Mouse (Mus musculus) intestine, embryonic 15.5 days (tissue): ENCODE data around the gene A730071L15Rik. TPM values are rescaled to one million over a fixed set of nuclear protein-coding genes. Genes with fewer than 3 reads are reported as not detected.
A peak's percentile ranks its signal among the peaks of the same experiment; 100 is the strongest.

Experiments used
- ATAC-seq: fragments of 200-750 bp; cut with Nextera tagmentation; 2 replicates; pipeline ENCODE4 v1.8.0; 2017; ENCODE audit warnings: moderate TSS enrichment, moderate library complexity
- H3K27ac ChIP-seq: fragments of 300-500 bp; sonication (generic); 2 replicates; pipeline ENCODE4 v1.5.1; 2015; ENCODE audit warnings: mild to moderate bottlenecking, inconsistent platforms
- H3K27me3 ChIP-seq: fragments of 300-500 bp; sonication (generic); replicated peaks from 2 replicates; pipeline ENCODE4 v1.6.1; 2015; ENCODE audit warnings: inconsistent platforms
- H3K36me3 ChIP-seq: fragments of 300-500 bp; sonication (generic); 2 replicates; pipeline ENCODE4 v1.6.1; 2015; ENCODE audit warnings: inconsistent platforms
- H3K4me1 ChIP-seq: fragments of 300-500 bp; sonication (generic); replicated peaks from 2 replicates; pipeline ENCODE4 v1.6.1; 2015; ENCODE audit warnings: inconsistent platforms
- H3K4me2 ChIP-seq: fragments of 300-500 bp; sonication (generic); replicated peaks from 2 replicates; pipeline ENCODE4 v1.6.1; 2015; ENCODE audit warnings: mild to moderate bottlenecking, inconsistent platforms
- H3K4me3 ChIP-seq: fragments of 300-500 bp; sonication (generic); replicated peaks from 2 replicates; pipeline ENCODE4 v1.5.1; 2015; ENCODE audit warnings: inconsistent platforms
- H3K9ac ChIP-seq: fragments of 300-500 bp; sonication (generic); 2 replicates; pipeline ENCODE4 v1.6.1; 2015; ENCODE audit warnings: inconsistent platforms
- H3K9me3 ChIP-seq: fragments of 300-500 bp; sonication (generic); 2 replicates; pipeline ENCODE4 v1.6.1; 2016; ENCODE audit warnings: inconsistent platforms
- WGBS: fragments of 180-500 bp; shearing (Covaris S2); methylation state at CpG from one replicate; pipeline ENCODE4 v1.1.7; 2015; 5-methylcytosine and 5-hydroxymethylcytosine counted together
- polyA plus RNA-seq: library from polyadenylated mRNA; unstranded; fragments of >200 nt; fragmentation: Nextera tagmentation; extraction: Ambion mirVana; gene quantifications from 2 replicates; pipeline ENCODE4 v1.2.1, GENCODE M21; 2015

The A730071L15Rik gene
- polyA plus RNA-seq, 1 experiment from 2014 or later, result 0.38 TPM

DNA sequence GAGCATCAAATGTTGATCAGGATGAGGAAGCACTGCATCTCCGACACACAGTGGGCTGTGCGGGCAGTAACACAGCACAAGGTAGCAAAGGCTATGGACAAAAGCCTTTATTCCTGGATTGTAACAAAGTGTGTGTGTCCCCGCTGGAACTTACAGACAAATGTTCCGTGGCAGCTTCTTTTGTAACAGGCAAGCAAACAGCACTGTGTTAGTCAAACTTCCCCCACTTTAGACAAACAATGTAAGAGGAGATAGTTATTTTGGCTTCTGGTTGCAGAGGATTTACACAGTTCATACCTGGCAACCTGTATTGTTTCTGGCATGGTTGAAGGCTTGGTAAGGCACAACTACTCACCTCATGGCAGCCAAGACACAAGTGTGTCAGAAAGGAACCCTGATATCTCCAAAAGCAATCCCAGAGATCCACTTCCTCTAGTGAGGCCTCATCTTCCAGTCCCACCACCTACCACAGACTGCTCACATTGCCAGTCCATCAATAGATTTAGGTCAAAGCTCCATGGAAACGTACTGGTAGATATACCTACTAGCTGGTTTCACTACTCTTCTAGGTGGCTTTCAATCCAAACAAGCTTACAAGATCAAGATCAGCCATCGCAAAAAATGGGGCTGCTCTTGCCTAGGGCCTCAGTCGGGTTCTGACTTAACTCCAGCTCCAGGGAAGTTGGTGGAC, 34.3 kb upstream of the A730071L15Rik start:
- Histone ChIP-seq H3K4me2 (no peak overlapping the region), H3K36me3 (no peaks in the 10 kb centered on the region), H3K27me3 (no peaks in the 10 kb centered on the region), H3K4me1 (no peaks in the 10 kb centered on the region), H3K9ac (no peak overlapping the region), H3K27ac (no peak overlapping the region), H3K4me3 (no peak overlapping the region), H3K9me3 (no peaks in the 10 kb centered on the region)
- WGBS, result 91% methylated on average over 7 of the region's 7 CpGs
- no peak for ATAC-seq

DNA sequence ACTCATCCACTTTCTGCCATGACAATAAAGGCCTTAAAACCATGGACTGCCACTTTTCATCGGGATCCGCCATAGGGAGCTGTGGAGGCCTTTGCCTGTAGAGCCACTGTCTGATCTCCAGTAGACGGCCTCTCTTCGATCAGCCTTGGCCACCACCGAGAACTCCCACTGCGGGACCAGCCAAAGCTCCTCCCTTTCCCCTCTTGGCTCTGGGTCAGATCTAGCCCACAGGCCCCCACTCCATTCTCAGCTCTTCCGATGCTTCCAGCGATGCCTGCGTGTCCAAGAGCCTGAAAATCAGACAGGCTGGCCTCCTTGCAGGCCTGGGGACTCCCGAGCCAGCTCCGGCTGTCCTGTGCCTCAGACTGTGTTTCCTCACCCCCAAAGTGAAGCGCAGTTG, 33.5 kb upstream of the A730071L15Rik start:
- no peak overlapping the region for H3K9ac ChIP-seq
- no peaks in the 10 kb centered on the region for H3K36me3 ChIP-seq
- H3K27me3 ChIP-seq, result no peaks in the 10 kb centered on the region
- no peaks in the 10 kb centered on the region for H3K4me1 ChIP-seq
- WGBS, result 88% methylated on average over 12 of the region's 12 CpGs
- H3K9me3 ChIP-seq, result no peaks in the 10 kb centered on the region
- no peak overlapping the region for H3K4me3 ChIP-seq
- ATAC-seq, result no peak
- H3K4me2 ChIP-seq, result no peak overlapping the region
- no peak overlapping the region for H3K27ac ChIP-seq

- no peak overlapping the region for H3K9ac ChIP-seq
- H3K4me1 ChIP-seq, result no peaks in the 10 kb centered on the region
- no peak overlapping the region for H3K27ac ChIP-seq
- H3K27me3 ChIP-seq, result no peaks in the 10 kb centered on the region
- no peaks in the 10 kb centered on the region for H3K36me3 ChIP-seq
- H3K4me2 ChIP-seq, result no peak overlapping the region
- no peak overlapping the region for H3K4me3 ChIP-seq
- no peak for ATAC-seq
- WGBS, result 80% methylated on average over 2 of the region's 2 CpGs
- H3K9me3 ChIP-seq, result no peaks in the 10 kb centered on the region
These were observed 30.7 kb upstream of the A730071L15Rik start for GRCm38 (mm10) chr11:6169041-6169663.

DNA sequence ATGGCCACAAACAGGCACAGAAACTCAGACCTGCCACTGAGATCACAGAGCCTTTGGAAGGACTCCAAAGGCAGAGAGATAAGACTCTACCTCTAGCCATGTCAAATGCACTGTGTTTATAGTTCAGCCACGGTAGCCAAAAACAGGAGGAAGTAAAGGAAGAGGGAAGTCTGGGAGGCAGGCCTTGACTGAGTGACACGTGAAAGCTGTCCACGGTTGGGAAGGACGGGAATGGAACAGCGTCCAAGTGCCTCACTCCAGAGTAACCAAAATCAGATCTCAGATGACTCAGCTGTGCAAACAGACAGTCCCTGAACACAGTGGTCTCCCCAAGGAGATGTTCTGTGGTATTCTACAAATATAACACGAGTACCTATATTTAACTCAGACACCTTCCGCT, 25.1 kb upstream of the A730071L15Rik start:
- Histone ChIP-seq H3K9me3 (no peaks in the 10 kb centered on the region), H3K9ac (no peak overlapping the region), H3K27me3 (no peaks in the 10 kb centered on the region), H3K36me3 (no peaks in the 10 kb centered on the region), H3K4me3 (no peak overlapping the region), H3K4me2 (no peak overlapping the region), H3K4me1 (peaks cover 15% of the 10 kb centered on the region), H3K27ac (no peak overlapping the region)
- 54% methylated on average over 7 of the region's 7 CpGs for WGBS
- peak; percentile 43; the same call in 1 of the 2 replicates for ATAC-seq

- H3K9ac ChIP-seq, result no peak overlapping the region
- H3K27me3 ChIP-seq, result no peaks in the 10 kb centered on the region
- peaks cover 15% of the 10 kb centered on the region for H3K4me1 ChIP-seq
- H3K27ac ChIP-seq, result no peak overlapping the region
- WGBS, result 69% methylated on average over 1 of the region's 1 CpGs
- H3K36me3 ChIP-seq, result no peaks in the 10 kb centered on the region
- ATAC-seq, result no peak
- no peaks in the 10 kb centered on the region for H3K9me3 ChIP-seq
- no peak overlapping the region for H3K4me2 ChIP-seq
- H3K4me3 ChIP-seq, result no peak overlapping the region
These were observed 24.3 kb upstream of the A730071L15Rik start for GRCm38 (mm10) chr11:6175506-6175905.

DNA sequence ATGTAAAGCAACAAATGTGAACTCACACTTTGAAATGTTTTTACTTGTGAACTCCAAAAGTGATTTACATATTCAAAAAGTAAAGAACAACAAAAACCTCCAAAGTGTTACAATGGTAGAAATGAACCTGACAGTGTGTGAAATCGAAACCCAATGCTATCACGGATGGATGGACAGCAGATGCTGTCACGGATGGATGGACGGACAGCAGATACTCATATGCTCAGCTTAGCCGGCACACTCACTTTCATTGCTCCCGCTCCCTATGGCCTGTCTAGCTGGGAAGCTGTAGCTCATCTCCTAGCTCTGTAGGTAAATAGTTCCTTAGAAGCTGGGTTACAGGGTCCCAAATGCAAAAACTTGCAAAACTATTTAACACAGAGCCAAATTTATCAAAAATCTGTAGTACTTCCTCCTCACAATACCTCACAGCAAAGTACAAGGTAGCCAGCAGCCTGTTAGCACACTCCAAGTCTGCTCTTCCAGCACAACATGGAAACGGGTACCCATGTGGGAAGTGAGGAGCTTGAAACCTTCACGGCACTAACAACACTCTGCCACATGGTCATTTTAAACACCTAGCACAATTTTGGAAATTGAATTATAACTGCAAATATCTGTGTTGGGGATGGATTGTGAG, 21.9 kb upstream of the A730071L15Rik start:
- Histone ChIP-seq H3K36me3 (no peaks in the 10 kb centered on the region), H3K27me3 (no peaks in the 10 kb centered on the region), H3K4me1 (peaks cover 15% of the 10 kb centered on the region), H3K4me2 (no peak overlapping the region), H3K4me3 (no peak overlapping the region), H3K9me3 (no peaks in the 10 kb centered on the region), H3K9ac (no peak overlapping the region), H3K27ac (no peak overlapping the region)
- ATAC-seq, result no peak
- 82% methylated on average over 8 of the region's 8 CpGs for WGBS

DNA sequence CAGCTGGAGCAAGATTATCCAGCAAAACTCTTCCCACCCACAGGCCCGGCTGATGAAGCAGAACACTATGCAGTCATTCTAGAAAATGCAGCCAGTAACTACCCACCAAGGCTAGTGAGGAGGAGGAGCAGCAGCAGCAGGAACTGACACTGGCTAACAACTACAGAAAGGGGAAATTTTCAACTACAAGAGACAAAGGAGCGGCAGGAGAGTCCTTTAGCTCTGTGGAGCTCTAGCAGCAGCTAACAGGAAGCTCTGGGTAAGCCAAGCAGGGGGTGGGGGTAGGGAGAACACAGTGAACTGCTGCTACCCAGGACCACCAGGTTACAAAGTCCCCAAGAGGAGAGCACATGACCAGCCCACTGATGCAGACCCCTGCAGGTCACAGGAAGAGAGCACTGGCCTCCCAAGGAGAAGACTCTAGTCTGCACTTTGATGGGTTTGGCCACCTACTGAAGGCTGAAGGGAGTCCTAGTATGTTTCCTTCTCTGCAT, 21.1 kb upstream of the A730071L15Rik start:
- no peak overlapping the region for H3K9ac ChIP-seq
- H3K36me3 ChIP-seq, result no peaks in the 10 kb centered on the region
- no peaks in the 10 kb centered on the region for H3K9me3 ChIP-seq
- H3K4me2 ChIP-seq, result no peak overlapping the region
- ATAC-seq, result no peak
- 42% methylated on average over 2 of the region's 2 CpGs for whole genome bisulfite sequencing
- no peaks in the 10 kb centered on the region for H3K27me3 ChIP-seq
- no peak overlapping the region for H3K27ac ChIP-seq
- peaks cover 15% of the 10 kb centered on the region for H3K4me1 ChIP-seq
- no peak overlapping the region for H3K4me3 ChIP-seq

GRCm38 (mm10) chr11:6179194-6179593, 20.6 kb upstream of the A730071L15Rik start:
- Histone ChIP-seq H3K9ac (no peak overlapping the region), H3K27ac (no peak overlapping the region), H3K4me2 (no peak overlapping the region), H3K9me3 (no peaks in the 10 kb centered on the region), H3K4me1 (peaks cover 18% of the 10 kb centered on the region), H3K27me3 (no peaks in the 10 kb centered on the region), H3K4me3 (no peak overlapping the region), H3K36me3 (no peaks in the 10 kb centered on the region)
- WGBS, result 24% methylated on average over 8 of the region's 8 CpGs
- no peak for ATAC-seq

GRCm38 (mm10) chr11:6180811-6181399, 18.9 kb upstream of the A730071L15Rik start:
- Histone ChIP-seq H3K4me2 (no peak overlapping the region), H3K36me3 (no peaks in the 10 kb centered on the region), H3K4me1 (peaks cover 20% of the 10 kb centered on the region), H3K27ac (no peak overlapping the region), H3K9me3 (no peaks in the 10 kb centered on the region), H3K4me3 (no peak overlapping the region), H3K27me3 (no peaks in the 10 kb centered on the region), H3K9ac (no peak overlapping the region)
- WGBS, result 61% methylated on average over 6 of the region's 6 CpGs
- ATAC-seq, result no peak

- Histone ChIP-seq H3K4me3 (no peak overlapping the region), H3K27me3 (no peaks in the 10 kb centered on the region), H3K9ac (no peak overlapping the region), H3K27ac (no peak overlapping the region), H3K4me2 (no peak overlapping the region), H3K4me1 (peaks cover 15% of the 10 kb centered on the region), H3K9me3 (no peaks in the 10 kb centered on the region), H3K36me3 (no peaks in the 10 kb centered on the region)
- 81% methylated on average over 2 of the region's 2 CpGs for WGBS
- ATAC-seq, result no peak
These were observed 16.6 kb upstream of the A730071L15Rik start for GRCm38 (mm10) chr11:6183246-6183645.

DNA sequence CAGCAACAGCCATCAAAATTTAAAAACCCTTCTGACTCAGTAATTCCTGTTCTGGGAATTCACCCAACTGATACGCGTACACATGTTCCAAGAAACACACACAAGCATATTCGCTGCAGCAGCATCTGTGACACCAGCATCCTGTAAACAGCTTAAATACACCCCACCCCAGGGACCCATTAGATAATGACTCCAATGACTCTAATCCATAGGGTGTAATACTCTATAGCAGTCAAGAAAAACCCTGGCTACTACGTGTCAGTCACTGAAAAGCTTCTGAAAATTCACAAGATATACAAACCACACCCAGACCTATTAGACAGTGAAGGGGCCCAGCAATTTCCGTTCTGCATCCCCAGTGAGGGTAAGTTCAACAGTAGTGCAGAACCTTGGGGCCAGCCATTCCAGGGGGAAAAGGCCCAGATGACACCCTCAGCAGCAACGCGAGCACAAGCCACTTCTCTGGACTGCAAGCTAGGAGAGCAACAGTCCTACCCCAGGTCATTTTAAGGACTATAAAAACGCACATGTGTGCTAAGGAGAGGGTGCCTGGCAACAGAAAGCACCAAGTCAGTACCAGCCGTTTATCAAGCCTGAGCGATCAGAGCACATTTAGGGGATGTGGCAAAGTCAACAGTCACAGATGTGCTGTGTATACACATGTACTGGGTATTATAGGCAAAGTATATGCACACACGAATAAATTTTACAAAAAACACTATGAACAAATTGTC, 15.5 kb upstream of the A730071L15Rik start:
- Histone ChIP-seq H3K27ac (peak overlapping the region; percentile 22; the same call in 1 of the 2 replicates), H3K4me3 (no peak overlapping the region), H3K36me3 (no peaks in the 10 kb centered on the region), H3K9me3 (no peaks in the 10 kb centered on the region), H3K4me1 (peaks cover 7% of the 10 kb centered on the region; the same call in 1 of the 2 replicates), H3K9ac (no peak overlapping the region), H3K4me2 (no peak overlapping the region), H3K27me3 (no peaks in the 10 kb centered on the region)
- ATAC-seq, result 0 out of 2 replicates have a peak, but pooled peaks have one; percentile 39
- WGBS, result 50% methylated on average over 11 of the region's 11 CpGs

GRCm38 (mm10) chr11:6187399-6187798, 12.4 kb upstream of the A730071L15Rik start:
- H3K4me3 ChIP-seq, result no peak overlapping the region
- H3K36me3 ChIP-seq, result no peaks in the 10 kb centered on the region
- no peak for ATAC-seq
- H3K9me3 ChIP-seq, result no peaks in the 10 kb centered on the region
- no peak overlapping the region for H3K27ac ChIP-seq
- peaks cover 7% of the 10 kb centered on the region; the same call in 1 of the 2 replicates for H3K4me1 ChIP-seq
- H3K27me3 ChIP-seq, result no peaks in the 10 kb centered on the region
- 93% methylated on average over 3 of the region's 3 CpGs for WGBS
- H3K4me2 ChIP-seq, result no peak overlapping the region
- no peak overlapping the region for H3K9ac ChIP-seq
